Mouse (Mus musculus) hindbrain, embryonic 14.5 days (tissue): ENCODE measurements around the gene Gpr39. TPM values are rescaled to one million over a fixed set of nuclear protein-coding genes. Genes with fewer than 3 reads are reported as not detected.
A peak's percentile ranks its signal among the peaks of the same experiment; 100 is the strongest.

Experiments
- ATAC-seq: fragments of 200-750 bp; cut with Nextera tagmentation; 2 replicates; pipeline ENCODE4 v1.8.0; 2017; ENCODE audit warnings: moderate number of reproducible peaks, mild to moderate bottlenecking, moderate TSS enrichment, moderate library complexity; ENCODE audit not compliant: low FRiP score
- DNase-seq: peaks from one replicate; pipeline ENCODE4 v3.0.0-alpha.2; 2015; ENCODE audit warnings: low spot score
- H3K27ac ChIP-seq: fragments of 300-500 bp; sonication (generic); 2 replicates; pipeline ENCODE4 v1.5.1; 2014; ENCODE audit warnings: mild to moderate bottlenecking, moderate library complexity
- H3K27me3 ChIP-seq: fragments of 300-500 bp; sonication (generic); 2 replicates; pipeline ENCODE4 v1.6.1; 2014; ENCODE audit warnings: mild to moderate bottlenecking, low read length, mixed read lengths; ENCODE audit not compliant: control insufficient read depth, insufficient read depth
- H3K36me3 ChIP-seq: fragments of 300-500 bp; sonication (generic); replicated peaks from 2 replicates; pipeline ENCODE4 v1.6.1; 2014; ENCODE audit not compliant: control insufficient read depth, insufficient read depth
- H3K4me1 ChIP-seq: fragments of 300-500 bp; sonication (generic); replicated peaks from 2 replicates; pipeline ENCODE4 v1.6.1; 2014; ENCODE audit warnings: antibody characterized with exemption, low read length, mixed read lengths; ENCODE audit not compliant: control insufficient read depth, insufficient read depth
- H3K4me2 ChIP-seq: fragments of 300-500 bp; sonication (generic); replicated peaks from 2 replicates; pipeline ENCODE4 v1.6.1; 2014; ENCODE audit warnings: mild to moderate bottlenecking, moderate library complexity
- H3K4me3 ChIP-seq: fragments of 300-500 bp; sonication (generic); replicated peaks from 2 replicates; pipeline ENCODE4 v1.5.1; 2014; ENCODE audit warnings: mild to moderate bottlenecking, low read length
- H3K9ac ChIP-seq: fragments of 300-500 bp; sonication (generic); 2 replicates; pipeline ENCODE4 v1.6.1; 2014
- H3K9me3 ChIP-seq: fragments of 300-500 bp; sonication (generic); 2 replicates; pipeline ENCODE4 v1.6.1; 2016; ENCODE audit warnings: low read length; ENCODE audit not compliant: control insufficient read depth
- WGBS: fragments of 180-500 bp; shearing (Covaris S2); extraction: QIAGEN DNeasy Blood & Tissue Kit; methylation state at CpG from one replicate; pipeline ENCODE4 v1.1.7; 2014; 5-methylcytosine and 5-hydroxymethylcytosine counted together
- polyA plus RNA-seq: library from polyadenylated mRNA; unstranded; fragments of >200 nt; fragmentation: Nextera tagmentation; extraction: Ambion mirVana; gene quantifications from 2 replicates; pipeline ENCODE4 v1.2.1, GENCODE M21; 2014

Gene Gpr39
- polyA plus RNA-seq, 1 experiment from 2014 or later, result not detected

DNA sequence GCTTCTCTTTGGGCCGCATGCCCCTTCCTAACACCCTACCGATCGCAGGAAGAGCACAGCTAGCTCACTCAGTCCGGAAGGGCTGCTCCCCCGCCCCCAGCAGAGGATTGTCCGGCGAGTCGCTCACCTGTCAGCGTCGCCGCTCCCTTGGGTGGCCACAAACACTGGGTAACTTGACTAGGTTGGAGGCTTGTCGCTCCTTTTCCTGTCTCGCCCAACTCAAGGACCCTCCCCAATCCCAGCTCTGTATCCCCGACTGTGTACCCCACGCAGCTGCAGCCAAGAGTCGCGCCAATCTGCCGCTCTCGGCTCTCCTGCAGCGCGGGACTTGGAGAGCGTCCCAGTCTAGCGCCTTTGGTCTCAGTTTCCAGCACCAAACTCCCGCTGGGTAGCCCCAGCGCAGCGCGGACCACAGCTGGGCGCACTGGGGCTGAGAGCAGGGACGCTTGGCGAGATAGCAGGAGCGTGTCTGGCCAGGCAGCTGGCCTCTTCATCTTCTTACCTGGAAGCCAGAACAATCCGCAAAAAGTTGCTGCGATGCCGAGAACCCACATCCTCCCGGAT is 234.6 kb downstream of the Gpr39 start:
- Histone ChIP-seq H3K4me3 (peak overlapping the region; percentile 59), H3K27me3 (peaks cover 13% of the 10 kb centered on the region), H3K27ac (peak overlapping the region; percentile 74), H3K36me3 (no peaks in the 10 kb centered on the region), H3K4me2 (peak overlapping the region; percentile 100), H3K9ac (peak overlapping the region; percentile 75), H3K4me1 (peaks cover 26% of the 10 kb centered on the region), H3K9me3 (no peaks in the 10 kb centered on the region)
- WGBS, result under 1% methylated on average over 35 of the region's 35 CpGs
- peak; percentile 54 for DNase-seq
- peak; percentile 66 for ATAC-seq

DNA sequence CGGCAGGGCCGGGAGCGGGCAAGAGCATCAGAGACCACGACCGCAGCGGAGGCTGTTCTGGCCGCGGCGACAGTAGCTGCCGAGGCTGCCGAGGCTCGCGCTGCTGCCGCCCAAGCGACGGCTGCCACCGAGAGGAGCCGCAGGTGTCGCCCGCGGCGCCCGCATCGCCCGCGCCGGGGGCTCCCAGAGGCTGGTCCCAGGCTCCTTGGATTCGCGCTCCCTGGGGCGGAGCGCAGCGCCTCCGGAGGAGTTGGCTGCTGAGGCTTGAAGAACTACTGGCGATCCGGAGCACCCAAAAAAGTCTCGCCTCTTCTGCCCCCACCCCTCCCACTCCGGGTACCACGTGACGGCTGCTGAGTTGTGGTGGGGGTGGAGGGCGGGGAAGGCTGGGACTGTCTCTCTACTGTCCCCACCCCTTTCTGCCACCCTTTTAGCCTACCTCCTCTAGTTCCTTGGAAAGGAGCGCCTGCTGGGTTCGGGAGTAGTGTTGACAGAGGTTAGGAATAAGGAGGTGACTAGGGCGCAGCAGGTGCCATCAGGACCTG is 235.2 kb downstream of the Gpr39 start:
- Histone ChIP-seq H3K4me1 (peaks cover 26% of the 10 kb centered on the region), H3K9ac (peak overlapping the region; percentile 75), H3K4me3 (peak overlapping the region; percentile 59), H3K36me3 (no peaks in the 10 kb centered on the region), H3K9me3 (no peaks in the 10 kb centered on the region), H3K27ac (peak overlapping the region; percentile 74), H3K4me2 (peak overlapping the region; percentile 100), H3K27me3 (peaks cover 13% of the 10 kb centered on the region)
- under 1% methylated on average over 43 of the region's 43 CpGs for whole genome bisulfite sequencing
- DNase-seq (peak; percentile 38), ATAC-seq (peak; percentile 75)

DNA sequence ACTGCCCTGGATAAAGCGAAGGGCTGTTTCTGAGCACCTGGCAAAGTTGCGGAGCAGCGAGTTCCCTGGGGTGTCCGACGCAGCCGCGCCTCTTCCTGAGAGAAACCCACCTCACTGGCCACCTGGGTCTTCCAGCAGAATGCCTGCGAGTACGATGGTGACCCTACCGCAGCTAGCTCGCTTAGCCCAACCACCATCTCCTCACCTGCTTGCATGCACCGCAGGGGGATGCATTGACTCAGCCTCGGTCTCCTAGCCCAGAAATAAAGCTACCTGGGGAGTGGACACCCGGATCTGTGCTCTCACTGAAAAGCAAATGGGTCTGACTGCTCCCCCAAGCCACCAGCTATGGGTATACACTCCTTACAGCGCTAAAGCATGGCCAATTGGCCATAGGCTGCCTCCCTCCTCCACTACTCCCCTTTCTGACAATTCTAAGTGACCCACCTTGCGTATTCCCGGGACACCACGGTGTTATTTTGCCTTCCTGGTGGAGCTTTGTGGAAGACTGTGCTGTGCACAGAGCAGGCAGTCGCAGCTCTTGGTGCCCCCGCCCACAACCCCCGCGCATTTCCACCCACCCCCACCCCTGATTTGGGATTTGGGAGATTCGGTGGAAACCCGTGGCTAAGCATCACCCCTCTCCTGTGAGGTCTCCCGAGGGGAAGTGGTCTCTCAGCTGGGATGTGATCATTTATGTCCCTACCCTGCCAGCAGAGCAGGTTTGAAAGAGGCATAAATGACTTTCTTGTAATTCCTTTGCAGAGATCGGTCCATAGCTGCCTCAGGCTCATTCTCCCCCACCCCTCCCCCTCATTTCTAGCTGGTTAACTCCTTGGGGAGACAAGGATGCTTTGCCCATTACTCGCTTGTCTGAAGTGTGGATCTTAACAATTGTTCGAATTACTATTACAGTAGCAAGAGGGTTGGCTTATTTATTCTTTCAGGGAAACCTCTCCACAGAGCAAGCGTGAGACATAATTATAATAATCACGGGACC is 236.1 kb downstream of the Gpr39 start, which contains the start of gene Lypd1:
Gene Lypd1 (minus strand): TSS at position 501 of the 1,000 bp plus-strand sequence.
- H3K27me3 ChIP-seq, result peaks cover 13% of the 10 kb centered on the region
- peak within 1 kb of the TSS; percentile 100 for H3K4me2 ChIP-seq
- DNase-seq (no peak), ATAC-seq (0 out of 2 replicates have a peak, but pooled peaks have one; percentile 22)
- peak within 1 kb of the TSS; percentile 75 for H3K9ac ChIP-seq
- WGBS, result 5% methylated on average over 30 of the region's 30 CpGs
- no peaks in the 10 kb centered on the region for H3K9me3 ChIP-seq
- H3K4me1 ChIP-seq, result peaks cover 26% of the 10 kb centered on the region
- no peaks in the 10 kb centered on the region for H3K36me3 ChIP-seq
- H3K27ac ChIP-seq, result peak within 1 kb of the TSS; percentile 70
- H3K4me3 ChIP-seq, result peak within 1 kb of the TSS; percentile 59

DNA sequence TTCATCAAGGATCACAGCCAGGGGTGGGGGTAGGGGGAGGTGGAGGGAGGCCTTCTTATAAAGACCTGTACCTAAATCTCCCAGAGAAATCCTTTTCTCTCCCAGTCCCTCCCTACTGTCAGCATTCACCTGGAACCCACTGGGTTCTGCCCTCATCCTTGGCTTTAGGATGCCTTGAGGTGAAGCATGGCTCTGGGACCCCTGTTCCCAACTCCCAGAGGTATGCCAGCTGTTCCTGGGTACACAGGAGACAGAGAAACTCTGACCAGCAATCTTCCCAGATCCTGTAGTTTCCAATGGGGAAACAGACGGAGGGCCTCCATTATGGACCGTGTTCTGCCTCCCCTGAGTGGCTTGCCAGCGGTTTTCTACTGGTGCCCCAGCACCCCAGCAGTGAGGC is 243.9 kb downstream of the Gpr39 start:
- Histone ChIP-seq H3K36me3 (no peaks in the 10 kb centered on the region), H3K27me3 (no peaks in the 10 kb centered on the region), H3K4me1 (no peaks in the 10 kb centered on the region), H3K4me3 (no peak overlapping the region), H3K9me3 (peaks cover 17% of the 10 kb centered on the region), H3K27ac (no peak overlapping the region), H3K4me2 (no peak overlapping the region), H3K9ac (no peak overlapping the region)
- ATAC-seq (no peak), DNase-seq (no peak)
- 93% methylated on average over 3 of the region's 3 CpGs for WGBS

DNA sequence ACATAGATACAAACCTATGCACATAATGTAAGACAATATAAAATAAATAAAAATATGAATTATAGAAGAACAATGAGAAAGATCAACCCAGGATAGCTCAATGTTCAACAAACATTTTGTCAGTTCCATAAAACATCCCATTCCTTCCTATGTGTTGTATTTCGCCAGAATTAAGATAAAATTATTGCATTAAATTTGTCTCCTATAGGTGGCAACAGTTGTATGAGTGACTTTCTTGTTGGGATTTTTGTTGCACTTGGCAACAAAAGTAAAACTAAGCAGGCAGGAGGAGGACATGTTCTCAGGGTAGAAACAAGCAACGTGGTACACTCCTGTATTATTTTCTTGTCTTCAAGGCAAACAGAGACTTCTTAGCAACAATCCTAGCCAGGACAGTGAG is 246.3 kb downstream of the Gpr39 start:
- Histone ChIP-seq H3K4me3 (no peak overlapping the region), H3K27ac (no peak overlapping the region), H3K9me3 (peaks cover 17% of the 10 kb centered on the region), H3K9ac (no peak overlapping the region), H3K27me3 (no peaks in the 10 kb centered on the region), H3K4me2 (no peak overlapping the region), H3K36me3 (no peaks in the 10 kb centered on the region), H3K4me1 (no peaks in the 10 kb centered on the region)
- ATAC-seq, result no peak
- WGBS, result 77% methylated on average over 2 of the region's 2 CpGs
- peak; percentile 50 for DNase-seq

Other genes starting within 250 kb of the Gpr39 start
- 242 and 264 TPM in 2 replicates for gene Actr3, start 241.3 kb upstream of the Gpr39 start, polyA plus RNA-seq
- gene Slc35f5, start 116.4 kb upstream of the Gpr39 start, polyA plus RNA-seq, result 33.5 and 37.8 TPM in 2 replicates
- gene Lypd1, start 236.1 kb downstream of the Gpr39 start, polyA plus RNA-seq, result 70.4 and 88.9 TPM in 2 replicates